Mouse (Mus musculus): ENCODE data around the gene Dpyd. TPM values are rescaled to one million over a fixed set of nuclear protein-coding genes. Genes with fewer than 3 reads are reported as not detected.

Gene Dpyd
- polyA plus RNA-seq, 1 experiment = not detected

- TF ChIP-seq FLI1 (IDR thresholded peaks at IDR 0.05; ENCODE audit: low read length) = no peak
- no peak for TF ChIP-seq GATA1 (IDR thresholded peaks at IDR 0.05; ENCODE audit: borderline replicate concordance, low read length)
- Histone ChIP-seq H3K36me3 (replicated peaks; ENCODE audit: low read length) (no peaks in the 10 kb centered on the region), H3K4me3 (replicated peaks) (no peak overlapping the region), H3K9me3 (peaks cover 3% of the 10 kb centered on the region; the same call in 1 of the 2 replicates), H3K27me3 (replicated peaks) (no peaks in the 10 kb centered on the region), H3K4me1 (no peaks in the 10 kb centered on the region)
Observed at GRCm38 (mm10) chr3:118594864-118595263, 32.9 kb downstream of the Dpyd start.

GRCm38 (mm10) chr3:118595693-118596092, 33.8 kb downstream of the Dpyd start:
- H3K4me1 ChIP-seq = no peaks in the 10 kb centered on the region
- H3K4me3 ChIP-seq (replicated peaks) = no peak overlapping the region
- TF ChIP-seq GATA1 (IDR thresholded peaks at IDR 0.05; ENCODE audit: borderline replicate concordance, low read length) (no peak), FLI1 (IDR thresholded peaks at IDR 0.05; ENCODE audit: low read length) (no peak)
- no peaks in the 10 kb centered on the region for H3K27me3 ChIP-seq (replicated peaks)
- H3K9me3 ChIP-seq = peaks cover 3% of the 10 kb centered on the region; the same call in 1 of the 2 replicates
- no peaks in the 10 kb centered on the region for H3K36me3 ChIP-seq (replicated peaks; ENCODE audit: low read length)

- Histone ChIP-seq H3K9me3 (peaks cover 5% of the 10 kb centered on the region; the same call in 1 of the 2 replicates), H3K4me1 (no peaks in the 10 kb centered on the region), H3K36me3 (replicated peaks; ENCODE audit: low read length) (no peaks in the 10 kb centered on the region), H3K27me3 (replicated peaks) (no peaks in the 10 kb centered on the region), H3K4me3 (replicated peaks) (no peak overlapping the region)
- TF ChIP-seq FLI1 (IDR thresholded peaks at IDR 0.05; ENCODE audit: low read length) (no peak), GATA1 (IDR thresholded peaks at IDR 0.05; ENCODE audit: borderline replicate concordance, low read length) (no peak)
Observed at GRCm38 (mm10) chr3:118601689-118602640, 40.0 kb downstream of the Dpyd start.

- Histone ChIP-seq H3K4me3 (replicated peaks) (no peak overlapping the region), H3K36me3 (replicated peaks; ENCODE audit: low read length) (no peaks in the 10 kb centered on the region), H3K4me1 (no peaks in the 10 kb centered on the region), H3K9me3 (peaks cover 5% of the 10 kb centered on the region; the same call in 1 of the 2 replicates), H3K27me3 (replicated peaks) (no peaks in the 10 kb centered on the region)
- TF ChIP-seq FLI1 (IDR thresholded peaks at IDR 0.05; ENCODE audit: low read length) (no peak), GATA1 (IDR thresholded peaks at IDR 0.05; ENCODE audit: borderline replicate concordance, low read length) (no peak)
Observed at GRCm38 (mm10) chr3:118608708-118609107, 46.8 kb downstream of the Dpyd start.

GRCm38 (mm10) chr3:118626455-118627375, 64.8 kb downstream of the Dpyd start:
- TF ChIP-seq GATA1 (IDR thresholded peaks at IDR 0.05; ENCODE audit: borderline replicate concordance, low read length) (no peak), FLI1 (IDR thresholded peaks at IDR 0.05; ENCODE audit: low read length) (no peak)
- H3K36me3 ChIP-seq (replicated peaks; ENCODE audit: low read length) = no peaks in the 10 kb centered on the region
- no peaks in the 10 kb centered on the region for H3K27me3 ChIP-seq (replicated peaks)
- no peaks in the 10 kb centered on the region for H3K4me1 ChIP-seq
- no peaks in the 10 kb centered on the region for H3K9me3 ChIP-seq
- no peak overlapping the region for H3K4me3 ChIP-seq (replicated peaks)

GRCm38 (mm10) chr3:118629737-118630136, 67.8 kb downstream of the Dpyd start:
- no peaks in the 10 kb centered on the region for H3K36me3 ChIP-seq (replicated peaks; ENCODE audit: low read length)
- TF ChIP-seq GATA1 (IDR thresholded peaks at IDR 0.05; ENCODE audit: borderline replicate concordance, low read length) (no peak), FLI1 (IDR thresholded peaks at IDR 0.05; ENCODE audit: low read length) (no peak)

GRCm38 (mm10) chr3:118646024-118646570, 84.2 kb downstream of the Dpyd start:
- peaks cover 2% of the 10 kb centered on the region; the same call in 1 of the 2 replicates for H3K9me3 ChIP-seq
- H3K27me3 ChIP-seq (replicated peaks) = no peaks in the 10 kb centered on the region
- H3K36me3 ChIP-seq (replicated peaks; ENCODE audit: low read length) = no peaks in the 10 kb centered on the region
- TF ChIP-seq FLI1 (IDR thresholded peaks at IDR 0.05; ENCODE audit: low read length) (no peak), GATA1 (IDR thresholded peaks at IDR 0.05; ENCODE audit: borderline replicate concordance, low read length) (no peak)
- no peak overlapping the region for H3K4me3 ChIP-seq (replicated peaks)
- H3K4me1 ChIP-seq = no peaks in the 10 kb centered on the region

More at GRCm38 (mm10) chr3:118629737-118630136, 67.8 kb downstream of the Dpyd start:
- H3K4me1 ChIP-seq = no peaks in the 10 kb centered on the region
- no peaks in the 10 kb centered on the region for H3K27me3 ChIP-seq (replicated peaks)
- H3K4me3 ChIP-seq (replicated peaks) = no peak overlapping the region
- H3K9me3 ChIP-seq = peaks cover 4% of the 10 kb centered on the region; the same call in 1 of the 2 replicates

- Histone ChIP-seq H3K27me3 (replicated peaks) (no peaks in the 10 kb centered on the region), H3K4me3 (replicated peaks) (no peak overlapping the region), H3K36me3 (replicated peaks; ENCODE audit: low read length) (no peaks in the 10 kb centered on the region), H3K4me1 (no peaks in the 10 kb centered on the region), H3K9me3 (no peaks in the 10 kb centered on the region; the same call in 1 of the 2 replicates)
- TF ChIP-seq FLI1 (IDR thresholded peaks at IDR 0.05; ENCODE audit: low read length) (no peak), GATA1 (IDR thresholded peaks at IDR 0.05; ENCODE audit: borderline replicate concordance, low read length) (no peak)
Observed at GRCm38 (mm10) chr3:118663987-118664692, 102.2 kb downstream of the Dpyd start.

All from megakaryocyte, embryonic 14.5 days (primary cell).